Mouse (Mus musculus): Measurements from ENCODE around the gene Camta2. TPM values are rescaled to one million over a fixed set of nuclear protein-coding genes. Genes with fewer than 3 reads are reported as not detected.
A peak's percentile ranks its signal among the peaks of the same experiment; 100 is the strongest.

Gene Camta2
- total and polyA plus RNA-seq, 2 experiments, result 2.3 to 16.9 TPM

DNA sequence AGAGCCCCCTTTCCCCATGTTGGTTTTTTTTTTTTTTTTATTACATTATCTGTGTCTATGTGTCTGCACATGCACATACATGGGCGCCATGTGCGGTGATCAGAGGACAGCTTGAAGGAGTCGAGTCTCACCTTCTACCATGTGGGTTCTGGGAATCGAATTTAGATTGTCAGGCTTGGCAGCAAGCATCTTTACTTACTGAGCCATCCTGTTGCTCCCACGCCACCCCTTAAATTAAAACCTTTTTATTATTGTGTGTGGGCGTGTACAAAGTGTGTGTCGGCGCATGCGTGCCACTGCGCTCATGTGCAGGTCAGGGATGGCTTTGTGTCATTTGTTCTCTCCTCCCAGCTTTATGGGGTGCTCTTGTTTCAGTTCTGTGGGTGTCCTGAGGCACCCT is 23.1 kb upstream of the Camta2 start:
- TF ChIP-seq CTCF (IDR thresholded peaks at IDR 0.05; ENCODE audit: low read depth, low read length) (no peak), POLR2A (IDR thresholded peaks at IDR 0.05; ENCODE audit: extremely low read depth, insufficient read depth, low read length) (no peak)
- no peaks in the 10 kb centered on the region for H3K27me3 ChIP-seq (ENCODE audit: control insufficient read depth, insufficient read depth, low read length)
- peaks cover 5% of the 10 kb centered on the region; the same call in 1 of the 2 replicates for H3K79me2 ChIP-seq (ENCODE audit: control insufficient read depth, insufficient read depth, low read length)
- no peak for DNase-seq (ENCODE audit: extremely low read depth, low read depth, low spot score)
- WGBS, result 95% methylated on average over 10 of the region's 10 CpGs
- no peak overlapping the region for H3K27ac ChIP-seq (replicated peaks; ENCODE audit: insufficient read depth, low read depth, low read length)
- H3K9ac ChIP-seq (ENCODE audit: low read depth, low read length), result no peak overlapping the region
- H3K4me1 ChIP-seq (ENCODE audit: control insufficient read depth, insufficient read depth, low read length), result peaks cover 10% of the 10 kb centered on the region
- no peak overlapping the region for H3K4me3 ChIP-seq (ENCODE audit: insufficient read depth, low read depth, low read length)
- H3K36me3 ChIP-seq (ENCODE audit: control insufficient read depth, insufficient read depth, low read length), result peaks cover 66% of the 10 kb centered on the region

DNA sequence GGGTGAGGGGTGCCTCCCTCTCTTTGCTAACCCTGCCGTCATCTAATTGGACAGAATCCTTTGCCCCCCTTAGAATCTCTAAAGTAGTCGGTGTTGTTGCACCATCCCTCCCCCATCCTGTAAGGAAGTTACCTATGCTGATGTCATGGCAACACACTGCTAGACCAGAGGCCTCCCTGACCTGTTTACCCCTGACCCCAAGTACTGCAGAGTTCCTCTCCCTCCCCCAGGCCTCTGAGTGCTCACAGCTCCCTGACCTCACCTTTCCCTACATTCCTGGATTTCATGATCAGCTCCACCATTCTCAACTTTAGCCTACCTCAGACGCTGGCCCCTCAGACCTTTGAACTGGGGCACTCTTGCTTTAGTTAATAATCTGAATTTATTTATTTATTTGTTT is 18.2 kb upstream of the Camta2 start:
- Histone ChIP-seq H3K79me2 (ENCODE audit: control insufficient read depth, insufficient read depth, low read length) (peaks cover 11% of the 10 kb centered on the region), H3K27ac (replicated peaks; ENCODE audit: insufficient read depth, low read depth, low read length) (no peak overlapping the region), H3K4me1 (ENCODE audit: control insufficient read depth, insufficient read depth, low read length) (peaks cover 16% of the 10 kb centered on the region), H3K9ac (ENCODE audit: low read depth, low read length) (no peak overlapping the region), H3K4me3 (ENCODE audit: insufficient read depth, low read depth, low read length) (no peak overlapping the region), H3K36me3 (ENCODE audit: control insufficient read depth, insufficient read depth, low read length) (peaks cover 67% of the 10 kb centered on the region), H3K27me3 (ENCODE audit: control insufficient read depth, insufficient read depth, low read length) (no peaks in the 10 kb centered on the region)
- TF ChIP-seq POLR2A (IDR thresholded peaks at IDR 0.05; ENCODE audit: extremely low read depth, insufficient read depth, low read length) (no peak), CTCF (IDR thresholded peaks at IDR 0.05; ENCODE audit: low read depth, low read length) (no peak)
- peak; percentile 64 for DNase-seq (ENCODE audit: extremely low read depth, low read depth, low spot score)
- 46% methylated on average over 3 of the region's 3 CpGs for WGBS

DNA sequence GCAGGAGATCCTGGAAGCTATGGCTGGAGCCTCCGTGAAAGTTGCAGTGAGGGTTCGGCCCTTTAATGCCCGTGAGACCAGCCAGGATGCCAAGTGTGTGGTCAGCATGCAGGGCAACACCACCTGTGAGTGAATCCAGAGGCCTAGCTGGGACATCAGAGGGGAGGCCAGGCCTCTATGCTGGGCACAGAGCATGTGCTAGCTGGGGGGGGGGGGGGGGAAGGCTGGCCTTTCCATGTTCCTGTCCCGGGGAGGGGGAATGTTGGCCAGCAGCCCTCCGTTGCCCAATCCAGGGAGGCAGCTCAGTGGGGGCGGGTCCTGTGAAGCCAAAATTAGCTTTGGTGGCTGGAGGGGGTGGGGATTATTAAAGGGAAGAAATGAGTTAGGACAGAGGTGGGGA is 14.9 kb upstream of the Camta2 start:
- Histone ChIP-seq H3K4me1 (ENCODE audit: control insufficient read depth, insufficient read depth, low read length) (peaks cover 16% of the 10 kb centered on the region), H3K36me3 (ENCODE audit: control insufficient read depth, insufficient read depth, low read length) (peaks cover 36% of the 10 kb centered on the region), H3K27ac (replicated peaks; ENCODE audit: insufficient read depth, low read depth, low read length) (peak overlapping the region; percentile 98), H3K27me3 (ENCODE audit: control insufficient read depth, insufficient read depth, low read length) (no peaks in the 10 kb centered on the region), H3K4me3 (ENCODE audit: insufficient read depth, low read depth, low read length) (0 out of 2 replicates have a peak overlapping the region, but pooled peaks have one; percentile 40), H3K79me2 (ENCODE audit: control insufficient read depth, insufficient read depth, low read length) (peaks cover 17% of the 10 kb centered on the region), H3K9ac (ENCODE audit: low read depth, low read length) (peak overlapping the region; percentile 69)
- TF ChIP-seq POLR2A (IDR thresholded peaks at IDR 0.05; ENCODE audit: extremely low read depth, insufficient read depth, low read length), result 0 out of 2 replicates have a peak, but pooled peaks have one; percentile 22
- no peak for TF ChIP-seq CTCF (IDR thresholded peaks at IDR 0.05; ENCODE audit: low read depth, low read length)
- WGBS, result 23% methylated on average over 6 of the region's 6 CpGs
- peak; percentile 75 for DNase-seq (ENCODE audit: extremely low read depth, low read depth, low spot score)

DNA sequence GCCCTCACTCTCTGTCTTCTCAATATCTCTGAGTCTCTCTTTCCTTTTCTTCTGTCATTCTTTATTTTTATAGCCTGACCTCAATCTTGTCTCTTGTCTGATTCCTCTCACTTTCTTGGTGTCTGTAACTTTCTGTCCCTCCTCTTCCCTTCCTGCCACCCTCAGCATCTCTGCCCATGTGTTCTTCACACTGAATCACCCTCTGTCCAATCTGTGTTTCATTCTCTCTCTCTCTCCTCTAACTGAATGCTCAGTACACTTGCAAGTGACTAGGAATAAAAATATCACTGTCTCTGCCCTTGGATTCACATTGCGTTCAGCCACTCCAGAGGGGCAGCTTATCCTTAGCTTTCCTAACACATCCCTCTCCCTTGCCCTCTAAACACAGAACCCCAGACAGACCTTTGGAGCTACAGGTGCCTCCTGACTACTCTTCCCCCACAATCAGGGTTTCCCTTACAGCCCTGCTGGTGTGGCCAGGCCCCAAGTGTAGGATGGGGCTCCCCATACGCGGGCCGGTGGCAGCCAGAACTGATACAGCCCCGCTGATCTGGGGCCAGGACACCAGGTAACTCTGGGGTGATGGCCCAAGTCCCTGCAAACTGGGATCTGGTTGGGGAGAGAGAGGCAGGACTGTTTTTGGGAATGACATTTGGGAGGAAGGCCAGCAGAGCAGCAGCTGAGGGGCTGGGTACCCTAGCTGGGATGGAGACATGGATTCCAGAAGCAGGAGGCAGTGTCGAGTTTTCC is 14.3 kb upstream of the Camta2 start:
- DNase-seq (ENCODE audit: extremely low read depth, low read depth, low spot score), result peak; percentile 44
- Histone ChIP-seq H3K79me2 (ENCODE audit: control insufficient read depth, insufficient read depth, low read length) (peaks cover 17% of the 10 kb centered on the region), H3K9ac (ENCODE audit: low read depth, low read length) (peak overlapping the region; percentile 96), H3K4me1 (ENCODE audit: control insufficient read depth, insufficient read depth, low read length) (peaks cover 16% of the 10 kb centered on the region), H3K36me3 (ENCODE audit: control insufficient read depth, insufficient read depth, low read length) (peaks cover 30% of the 10 kb centered on the region), H3K4me3 (ENCODE audit: insufficient read depth, low read depth, low read length) (peak overlapping the region; percentile 40), H3K27me3 (ENCODE audit: control insufficient read depth, insufficient read depth, low read length) (no peaks in the 10 kb centered on the region), H3K27ac (replicated peaks; ENCODE audit: insufficient read depth, low read depth, low read length) (peak overlapping the region; percentile 98)
- TF ChIP-seq CTCF (IDR thresholded peaks at IDR 0.05; ENCODE audit: low read depth, low read length) (no peak), POLR2A (IDR thresholded peaks at IDR 0.05; ENCODE audit: extremely low read depth, insufficient read depth, low read length) (no peak)
- 18% methylated on average over 6 of the region's 6 CpGs for WGBS

DNA sequence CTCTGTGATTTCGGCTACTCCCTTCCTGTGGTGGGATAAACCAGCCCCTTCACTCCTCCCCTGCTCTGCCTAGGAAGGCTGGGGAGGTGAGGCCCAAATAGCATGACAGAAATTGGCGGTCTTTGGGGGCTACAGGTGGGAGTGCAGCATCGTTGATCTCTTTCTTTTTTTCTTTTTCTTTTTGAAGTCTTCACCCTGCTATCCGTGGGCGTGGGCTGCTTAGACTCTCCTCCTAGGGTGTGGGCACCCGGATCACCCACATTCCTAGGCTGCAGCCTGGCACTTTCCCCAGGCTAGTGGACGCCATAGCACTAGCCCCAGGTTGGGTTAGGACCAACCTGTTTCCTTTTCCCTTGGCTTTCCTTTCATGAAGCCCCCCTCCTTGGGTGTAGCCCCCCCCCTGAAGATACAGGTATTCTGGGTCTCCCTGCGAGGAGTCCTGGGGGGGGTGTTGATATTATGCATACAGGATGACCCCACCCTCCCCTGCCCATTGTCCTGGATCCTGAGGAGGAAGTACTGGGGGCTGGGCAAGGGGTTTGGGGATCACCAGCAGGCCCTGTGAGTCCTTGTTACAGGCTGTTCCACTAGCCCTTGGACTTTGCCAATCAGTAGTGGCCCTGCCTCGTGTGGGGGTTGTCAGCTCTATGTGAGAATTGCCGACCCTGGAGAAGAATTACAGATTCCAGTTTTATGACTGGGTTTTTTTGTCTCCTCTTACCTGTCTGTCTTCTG is 13.5 kb upstream of the Camta2 start:
- H3K4me3 ChIP-seq (ENCODE audit: insufficient read depth, low read depth, low read length), result peak overlapping the region; percentile 85
- 3% methylated on average over 10 of the region's 10 CpGs for WGBS
- H3K27ac ChIP-seq (replicated peaks; ENCODE audit: insufficient read depth, low read depth, low read length), result peak overlapping the region; percentile 98
- H3K79me2 ChIP-seq (ENCODE audit: control insufficient read depth, insufficient read depth, low read length), result peaks cover 17% of the 10 kb centered on the region
- peak; percentile 69 for DNase-seq (ENCODE audit: extremely low read depth, low read depth, low spot score)
- H3K4me1 ChIP-seq (ENCODE audit: control insufficient read depth, insufficient read depth, low read length), result peaks cover 16% of the 10 kb centered on the region
- H3K9ac ChIP-seq (ENCODE audit: low read depth, low read length), result peak overlapping the region; percentile 96
- no peaks in the 10 kb centered on the region for H3K27me3 ChIP-seq (ENCODE audit: control insufficient read depth, insufficient read depth, low read length)
- TF ChIP-seq POLR2A (IDR thresholded peaks at IDR 0.05; ENCODE audit: extremely low read depth, insufficient read depth, low read length), result no peak
- no peak for TF ChIP-seq CTCF (IDR thresholded peaks at IDR 0.05; ENCODE audit: low read depth, low read length)
- peaks cover 22% of the 10 kb centered on the region for H3K36me3 ChIP-seq (ENCODE audit: control insufficient read depth, insufficient read depth, low read length)
